Mouse (Mus musculus) liver, embryonic 14.5 days (tissue): ENCODE data around the gene Sftpd. TPM values are rescaled to one million over a fixed set of nuclear protein-coding genes. Genes with fewer than 3 reads are reported as not detected.

Source experiments
- ATAC-seq: fragments of 200-750 bp; cut with Nextera tagmentation; 2 replicates; pipeline ENCODE4 v1.8.0; 2017; ENCODE audit warnings: moderate number of reproducible peaks, mild to moderate bottlenecking, moderate library complexity; ENCODE audit not compliant: insufficient read depth
- DNase-seq, 3 experiments: peaks; one replicate each; pipeline ENCODE4 v3.0.0-alpha.2; 2012 to 2013; ENCODE audit warnings: low read depth in 3 of 3, low spot score in 3 of 3
- H3K27ac ChIP-seq: fragments of 300-500 bp; sonication (generic); 2 replicates; pipeline ENCODE4 v1.5.1; 2014; ENCODE audit warnings: moderate library complexity, mild to moderate bottlenecking, control low read depth, inconsistent platforms
- H3K27me3 ChIP-seq: fragments of 300-500 bp; sonication (generic); 2 replicates; pipeline ENCODE4 v1.6.1; 2014; ENCODE audit warnings: mild to moderate bottlenecking, low read length, moderate library complexity; ENCODE audit not compliant: control insufficient read depth, insufficient read depth
- H3K36me3 ChIP-seq: fragments of 300-500 bp; sonication (generic); replicated peaks from 2 replicates; pipeline ENCODE4 v1.6.1; 2014; ENCODE audit warnings: low read depth; ENCODE audit not compliant: control insufficient read depth, insufficient read depth
- H3K4me1 ChIP-seq, 2 experiments: fragments of 200-500 bp in 1 of 2; fragments of 300-500 bp in 1 of 2; sonication (generic) in 1 of 2; replicated peaks; 2 replicates each; pipeline ENCODE4 v1.6.1; 2012 to 2014; ENCODE audit warnings: antibody characterized with exemption in 1 of 2, inconsistent platforms in 1 of 2, low read length in 1 of 2; ENCODE audit not compliant: control insufficient read depth in 2 of 2, insufficient read depth in 2 of 2
- H3K4me2 ChIP-seq: fragments of 300-500 bp; sonication (generic); 2 replicates; pipeline ENCODE4 v1.6.1; 2014; ENCODE audit warnings: low read depth, mild to moderate bottlenecking, control low read depth, moderate library complexity
- H3K4me3 ChIP-seq, 2 experiments: fragments of 200-500 bp in 1 of 2; fragments of 300-500 bp in 1 of 2; sonication (generic) in 1 of 2; 2 replicates each; pipeline ENCODE4 v1.5.1; 2012 to 2014; ENCODE audit warnings: low read depth in 2 of 2, low read length in 2 of 2, mild to moderate bottlenecking in 2 of 2, control low read depth in 1 of 2, inconsistent platforms in 1 of 2, moderate library complexity in 1 of 2; ENCODE audit not compliant: insufficient read depth in 1 of 2
- H3K9ac ChIP-seq: fragments of 300-500 bp; sonication (generic); replicated peaks from 2 replicates; pipeline ENCODE4 v1.6.1; 2014; ENCODE audit warnings: mild to moderate bottlenecking, control low read depth, moderate library complexity
- H3K9me3 ChIP-seq: fragments of 300-500 bp; sonication (generic); 2 replicates; pipeline ENCODE4 v1.6.1; 2016; ENCODE audit warnings: low read length, mixed read lengths; ENCODE audit not compliant: control insufficient read depth
- CTCF ChIP-seq: IDR thresholded peaks from 2 replicates; pipeline ENCODE4 v1.5.1; 2016; ENCODE audit warnings: antibody characterized with exemption, low read depth, control low read depth
- EP300 ChIP-seq: IDR thresholded peaks from 2 replicates; pipeline ENCODE4 v1.6.1; 2016; ENCODE audit warnings: antibody characterized with exemption, low read depth
- WGBS: fragments of 180-500 bp; shearing (Covaris S2); extraction: QIAGEN DNeasy Blood & Tissue Kit; methylation state at CpG from one replicate; pipeline ENCODE4 v1.1.7; 2014; ENCODE audit not compliant: insufficient replicate concordance; 5-methylcytosine and 5-hydroxymethylcytosine counted together
- polyA plus RNA-seq, 2 experiments: library from polyadenylated mRNA; depleted of rRNA in 1 of 2; stranded (reverse) in 1 of 2; unstranded in 1 of 2; fragments of >200 nt; fragmentation: Nextera tagmentation in 1 of 2; extraction: Ambion mirVana in 1 of 2; gene quantifications; 2 replicates each; pipeline versions ENCODE4 v1.2.1 to v1.2.3; 2012 to 2014

Gene Sftpd
- polyA plus RNA-seq, 2 experiments = not detected

- ATAC-seq = no peak
- no peak overlapping the region for H3K4me2 ChIP-seq
- no peaks in the 10 kb centered on the region for H3K27me3 ChIP-seq
- TF ChIP-seq EP300 (no peak), CTCF (no peak)
- H3K9me3 ChIP-seq = no peaks in the 10 kb centered on the region
- no peak overlapping the region for H3K4me3 ChIP-seq
- WGBS = 55% methylated on average over 1 of the region's 1 CpGs
- H3K4me1 ChIP-seq = no peaks in the 10 kb centered on the region
- no peak overlapping the region for H3K27ac ChIP-seq
- no peak for DNase-seq
- no peaks in the 10 kb centered on the region for H3K36me3 ChIP-seq
- H3K9ac ChIP-seq = no peak overlapping the region
These were observed 16.4 kb downstream of the Sftpd start for GRCm38 (mm10) chr14:41168567-41168966.

DNA sequence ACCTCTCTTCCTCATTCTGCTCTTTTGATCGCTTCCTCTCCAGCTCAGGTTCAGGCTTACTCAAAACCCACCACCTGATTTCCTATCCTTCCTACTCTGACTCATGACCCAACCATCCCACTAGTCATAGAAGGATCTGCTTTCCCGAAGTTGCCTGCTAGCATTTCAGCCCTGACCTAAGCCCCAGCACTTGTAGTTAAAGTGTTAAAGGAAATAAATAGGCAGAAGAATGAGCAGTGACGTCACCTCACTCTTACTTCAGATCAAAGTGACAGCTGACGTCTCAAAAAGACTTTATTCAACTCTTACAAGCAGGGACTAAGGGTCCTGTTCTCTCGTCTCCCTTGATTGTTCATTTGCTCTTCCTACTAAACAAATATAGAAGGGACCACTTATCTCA, 17.7 kb downstream of the Sftpd start:
- ATAC-seq = no peak
- no peak for DNase-seq
- 24% methylated on average over 5 of the region's 5 CpGs for WGBS

GRCm38 (mm10) chr14:41162663-41163062, 22.3 kb downstream of the Sftpd start:
- no peak for ATAC-seq
- TF ChIP-seq EP300 = no peak
- TF ChIP-seq CTCF = peak; percentile 81
- H3K4me2 ChIP-seq = no peak overlapping the region
- H3K9ac ChIP-seq = no peak overlapping the region
- no peak overlapping the region for H3K27ac ChIP-seq
- H3K9me3 ChIP-seq = no peaks in the 10 kb centered on the region
- no peak overlapping the region for H3K4me3 ChIP-seq
- DNase-seq = no peak
- peaks cover 0 to 10% of the 10 kb centered on the region in 2 experiments; a peak in 2 of 4 replicates for H3K4me1 ChIP-seq
- WGBS = 9% methylated on average over 2 of the region's 2 CpGs
- H3K27me3 ChIP-seq = no peaks in the 10 kb centered on the region
- no peaks in the 10 kb centered on the region for H3K36me3 ChIP-seq

More for the DNA sequence above, 17.7 kb downstream of the Sftpd start:
- H3K36me3 ChIP-seq = no peaks in the 10 kb centered on the region
- H3K27me3 ChIP-seq = no peaks in the 10 kb centered on the region
- H3K27ac ChIP-seq = no peak overlapping the region
- H3K4me2 ChIP-seq = no peak overlapping the region
- H3K9me3 ChIP-seq = no peaks in the 10 kb centered on the region
- TF ChIP-seq EP300 (no peak), CTCF (no peak)
- H3K4me3 ChIP-seq = no peak overlapping the region
- no peaks in the 10 kb centered on the region for H3K4me1 ChIP-seq
- no peak overlapping the region for H3K9ac ChIP-seq

DNA sequence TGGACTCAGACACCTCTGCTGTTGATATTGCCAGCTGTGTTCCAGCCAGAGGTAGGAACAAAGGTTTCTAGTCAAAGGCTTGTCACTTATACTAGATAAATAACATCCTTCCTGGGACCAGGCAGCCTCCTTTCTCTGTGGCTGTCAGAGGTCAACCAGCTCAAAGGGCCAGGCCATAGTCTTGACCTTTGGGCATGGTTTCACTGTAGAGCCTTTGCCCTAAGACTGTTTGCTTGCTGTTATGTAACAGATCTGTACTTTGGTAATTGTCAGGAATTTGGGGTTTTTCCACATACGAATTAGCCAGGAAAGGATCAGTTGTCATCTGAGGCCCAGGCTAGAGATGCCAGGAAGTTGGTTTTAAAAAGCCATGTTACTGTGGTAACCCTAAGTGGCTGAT, 24.2 kb downstream of the Sftpd start:
- Histone ChIP-seq H3K4me3 (no peak overlapping the region), H3K4me1 (peaks cover 0 to 10% of the 10 kb centered on the region in 2 experiments; a peak in 2 of 4 replicates), H3K27ac (no peak overlapping the region), H3K36me3 (no peaks in the 10 kb centered on the region), H3K4me2 (no peak overlapping the region), H3K9ac (no peak overlapping the region), H3K27me3 (no peaks in the 10 kb centered on the region), H3K9me3 (no peaks in the 10 kb centered on the region)
- peak; percentile 85 for ATAC-seq
- DNase-seq = peak; percentile 22 to 42 (median 23)
- 26% methylated on average over 1 of the region's 1 CpGs for WGBS
- TF ChIP-seq CTCF = no peak
- TF ChIP-seq EP300 = peak; percentile 9; the same call in 1 of the 2 replicates

DNA sequence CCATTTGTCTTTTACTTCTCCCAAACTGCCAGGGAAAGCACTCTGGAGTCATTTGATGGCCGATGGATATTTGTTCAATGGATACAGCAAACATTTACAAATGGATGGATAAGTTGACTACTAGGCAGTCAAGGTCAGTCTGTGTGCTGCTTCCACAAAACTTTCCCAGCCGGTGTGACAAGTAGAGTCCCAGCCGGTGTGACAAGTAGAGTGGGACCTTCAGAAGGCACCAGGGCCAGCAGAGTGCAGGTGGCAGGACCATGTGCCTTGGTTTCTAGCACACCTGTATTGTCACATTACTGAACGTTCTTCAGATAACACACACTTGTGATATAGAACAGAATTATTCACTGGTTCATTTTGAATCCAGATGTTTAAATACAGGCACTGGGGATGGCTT, 24.9 kb downstream of the Sftpd start:
- ATAC-seq = no peak
- peak in 1 of 3 experiments; percentile 5 for DNase-seq

More for the DNA sequence above, 24.9 kb downstream of the Sftpd start:
- no peak overlapping the region for H3K9ac ChIP-seq
- TF ChIP-seq EP300 (no peak), CTCF (no peak)
- no peak overlapping the region for H3K4me3 ChIP-seq
- no peaks in the 10 kb centered on the region for H3K27me3 ChIP-seq
- H3K4me1 ChIP-seq = peaks cover 0 to 10% of the 10 kb centered on the region in 2 experiments; a peak in 2 of 4 replicates
- no peaks in the 10 kb centered on the region for H3K9me3 ChIP-seq
- no peak overlapping the region for H3K27ac ChIP-seq
- H3K36me3 ChIP-seq = no peaks in the 10 kb centered on the region
- WGBS = 50% methylated on average over 4 of the region's 4 CpGs
- H3K4me2 ChIP-seq = no peak overlapping the region
